Mouse (Mus musculus): ENCODE results near the gene Ism2.

Gene Ism2

DNA sequence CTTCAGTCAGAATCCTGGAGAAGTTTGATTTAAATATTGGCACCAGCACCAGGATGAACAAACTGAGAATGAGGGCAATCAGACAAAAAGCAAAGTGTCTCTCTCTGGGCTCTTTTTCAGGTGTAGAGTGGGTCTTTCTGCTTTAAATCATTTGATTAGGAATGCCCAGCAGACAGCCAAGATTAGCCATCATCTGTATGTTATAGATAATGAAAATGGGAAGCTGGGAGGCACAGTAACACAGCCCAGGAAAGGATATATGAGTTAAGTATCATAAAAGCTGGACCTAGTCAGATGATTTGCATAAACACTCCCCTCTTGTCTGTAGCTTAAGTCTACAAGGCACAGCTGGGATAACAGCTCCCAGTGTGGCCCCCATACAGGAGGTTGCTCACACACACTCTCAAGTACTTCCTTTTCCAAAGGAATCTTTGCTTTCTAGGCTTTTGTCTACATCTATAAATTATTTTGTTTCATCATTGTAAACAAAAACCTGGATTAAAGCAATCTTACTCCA is 69.1 kb downstream of the Ism2 start:
- DNase-seq (ENCODE audit: low read depth, low spot score): no peak

DNA sequence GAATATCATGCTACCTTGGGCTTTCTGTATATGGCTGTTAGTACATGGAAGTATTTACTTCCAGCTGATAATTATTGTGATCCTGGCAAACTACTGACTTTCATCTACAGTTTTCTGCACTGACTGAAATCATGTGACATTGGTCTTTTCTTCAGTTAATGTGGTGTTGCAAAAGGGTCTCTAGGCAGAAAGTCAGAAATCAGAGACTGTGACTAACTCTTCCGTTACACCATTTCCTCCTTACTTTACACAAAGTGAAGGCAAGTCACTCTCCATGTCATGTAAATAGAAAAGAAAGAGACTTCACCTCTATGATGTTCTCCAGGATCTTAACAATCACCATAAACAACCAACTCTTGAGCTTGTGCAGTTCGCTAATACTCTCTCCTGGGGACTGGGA is 69.9 kb downstream of the Ism2 start:
- no peak for DNase-seq (ENCODE audit: low read depth, low spot score)
